Mouse (Mus musculus) spleen, adult 2 months (tissue): Measurements from ENCODE around the gene Ispd.

ENCODE experiments used
- CTCF ChIP-seq: fragments of 200-500 bp; IDR thresholded peaks from 2 replicates; pipeline ENCODE4 v1.5.1; 2011; ENCODE audit warnings: mild to moderate bottlenecking, inconsistent platforms; ENCODE audit not compliant: insufficient read depth, insufficient read length, insufficient replicate concordance; ENCODE audit errors: extremely low read depth
- POLR2A ChIP-seq: fragments of 200-500 bp; IDR thresholded peaks from 2 replicates; pipeline ENCODE4 v1.6.1; 2011; ENCODE audit warnings: low read depth, low read length, inconsistent platforms

DNA sequence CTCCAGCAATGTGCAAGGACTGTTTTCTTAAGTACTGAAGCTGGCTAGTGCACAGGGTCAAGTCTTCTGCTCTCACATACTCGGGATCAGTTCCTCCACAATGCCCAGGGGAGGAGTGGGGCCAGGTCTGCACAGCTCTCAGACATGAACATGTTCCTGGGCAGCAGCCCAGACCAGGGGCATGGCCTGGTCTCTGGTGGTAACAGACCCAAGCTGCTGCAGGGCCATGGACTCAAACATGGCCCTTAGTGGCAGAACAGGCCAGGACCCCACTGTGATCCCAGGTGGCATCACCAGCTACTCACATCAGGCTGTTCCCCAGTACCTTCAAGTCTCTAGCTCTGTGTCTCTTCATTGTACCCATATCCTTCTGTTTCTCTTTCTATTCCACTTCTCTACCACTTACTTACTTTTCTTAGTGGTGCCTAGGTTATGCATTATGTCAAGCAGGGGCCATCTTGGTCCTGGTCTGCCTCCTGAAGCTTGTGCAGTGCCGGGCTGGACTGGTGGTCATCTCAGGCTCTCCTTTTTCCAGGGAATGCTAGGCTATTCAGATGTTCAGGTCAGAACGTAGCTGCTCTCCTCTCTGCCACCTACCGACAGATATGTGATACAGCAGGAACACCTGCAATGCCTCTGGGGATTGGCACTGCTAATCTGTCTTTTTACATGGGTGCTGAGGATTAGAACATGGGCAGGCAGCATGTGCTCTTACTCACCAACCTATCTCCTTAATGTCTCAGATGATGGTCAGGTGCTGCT lies 7.8 kb upstream of the Ispd start:
- TF ChIP-seq POLR2A = no peak
- peak; percentile 17; the same call in 1 of the 2 replicates for TF ChIP-seq CTCF
